ENCODE assay signal across 17 mouse cellular contexts in the genomic region with DNA sequence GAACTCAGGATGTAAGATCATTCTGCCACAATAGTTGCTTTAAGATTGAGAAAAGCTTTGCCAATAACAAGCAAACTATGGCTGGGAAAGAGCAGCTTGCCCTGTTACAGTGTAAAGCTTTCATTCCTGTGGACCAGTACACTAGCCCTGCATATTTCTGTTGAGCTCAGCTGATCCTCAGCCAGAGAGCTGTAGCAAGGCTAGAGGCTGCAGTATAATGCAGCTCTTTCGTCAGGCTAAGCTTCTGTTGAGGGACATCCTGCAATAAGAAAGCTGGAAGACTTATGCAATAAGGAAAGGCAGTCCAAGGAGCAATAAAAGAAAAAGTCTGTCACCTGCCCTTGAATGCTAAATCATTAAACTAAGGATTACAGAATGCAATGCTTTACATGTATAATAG. TPM values are rescaled to one million over a fixed set of nuclear protein-coding genes. Genes with fewer than 3 reads are reported as not detected.
DNase-seq lines count a peak whose midpoint lies in the region; ATAC-seq and TF ChIP-seq lines count a peak whose summit lies in the region.
"Had no signal": no experiment of that assay in that cellular context is flagged by ENCODE, and none has a peak within 500 bp of the region (broad histone marks: within the 10 kb centered on the region; RNA-seq: fewer than 3 reads in every experiment).

No protein-coding gene starts in this region.

- WGBS in kidney, adult 2 months = 27% methylated on average over 1 of the region's 1 CpGs
- 41% methylated on average over 1 of the region's 1 CpGs for WGBS in midbrain, embryonic 16.5 days
- 56% methylated on average over 1 of the region's 1 CpGs for WGBS in midbrain, embryonic 13.5 days
- WGBS in intestine, embryonic 16.5 days = 13% methylated on average over 1 of the region's 1 CpGs
- WGBS in stomach, embryonic 16.5 days = 15% methylated on average over 1 of the region's 1 CpGs

- peak overlapping the region; percentile 1; the same call in 1 of the 2 replicates for H3K4me2 ChIP-seq in midbrain, embryonic 16.5 days (ENCODE audit: low read length)
- H3K4me2 ChIP-seq in midbrain, embryonic 13.5 days (replicated peaks) = no peak overlapping the region
- peak overlapping the region; percentile 34; the same call in 1 of the 2 replicates for H3K4me2 ChIP-seq in intestine, embryonic 16.5 days (ENCODE audit: low read depth, low read length)
- peak overlapping the region; percentile 51 for H3K4me2 ChIP-seq in stomach, embryonic 16.5 days (ENCODE audit: low read depth, low read length)
- H3K4me2 ChIP-seq: heart, embryonic 13.5 days; limb, embryonic 15.5 days; midbrain, embryonic 11.5 days had no signal

- no peak for TF ChIP-seq POLR2A in kidney, adult 2 months (IDR thresholded peaks at IDR 0.05; ENCODE audit: low read depth, low read length)

- H3K9ac ChIP-seq in midbrain, embryonic 16.5 days (ENCODE audit: low read depth, low read length) = no peak overlapping the region
- no peak overlapping the region for H3K9ac ChIP-seq in midbrain, embryonic 13.5 days (replicated peaks)
- no peak overlapping the region for H3K9ac ChIP-seq in intestine, embryonic 16.5 days (ENCODE audit: low read depth, low read length)
- H3K9ac ChIP-seq in stomach, embryonic 16.5 days (ENCODE audit: low read length) = no peak overlapping the region
- H3K9ac ChIP-seq: heart, embryonic 13.5 days; limb, embryonic 15.5 days had no signal

- no peak for ATAC-seq in midbrain, embryonic 16.5 days
- ATAC-seq in midbrain, embryonic 13.5 days = no peak
- ATAC-seq in intestine, embryonic 16.5 days = peak; percentile 96
- ATAC-seq in stomach, embryonic 16.5 days (ENCODE audit: insufficient read depth, low FRiP score) = peak; percentile 62; the same call in 1 of the 2 replicates

- no peak overlapping the region for H3K4me3 ChIP-seq in kidney, adult 2 months (ENCODE audit: insufficient read depth, low read depth, low read length)
- H3K4me3 ChIP-seq in midbrain, embryonic 16.5 days (ENCODE audit: low read depth, low read length) = no peak overlapping the region
- no peak overlapping the region for H3K4me3 ChIP-seq in midbrain, embryonic 13.5 days (replicated peaks)
- peak overlapping the region; percentile 18 for H3K4me3 ChIP-seq in intestine, embryonic 16.5 days (ENCODE audit: low read length)
- H3K4me3 ChIP-seq in stomach, embryonic 16.5 days (replicated peaks; ENCODE audit: low read length) = peak overlapping the region; percentile 15
- H3K4me3 ChIP-seq: heart, embryonic 13.5 days; limb, embryonic 15.5 days had no signal

- H3K36me3 ChIP-seq in kidney, adult 2 months (ENCODE audit: control insufficient read depth, insufficient read depth, low read length) = no peaks in the 10 kb centered on the region
- H3K36me3 ChIP-seq in midbrain, embryonic 16.5 days (ENCODE audit: control insufficient read depth, insufficient read depth, low read length) = no peaks in the 10 kb centered on the region
- no peaks in the 10 kb centered on the region for H3K36me3 ChIP-seq in midbrain, embryonic 13.5 days
- H3K36me3 ChIP-seq in intestine, embryonic 16.5 days (ENCODE audit: control insufficient read depth, insufficient read depth, low read length) = no peaks in the 10 kb centered on the region
- H3K36me3 ChIP-seq in stomach, embryonic 16.5 days (ENCODE audit: control insufficient read depth, insufficient read depth, low read length) = no peaks in the 10 kb centered on the region
- H3K36me3 ChIP-seq: G1E; heart, embryonic 13.5 days; limb, embryonic 15.5 days had no signal

- DNase-seq in kidney, adult 2 months = peak; percentile 17
- DNase-seq in kidney, adult 11 months = no peak
- no peak for DNase-seq in thymus, postnatal 4 days
- DNase-seq in spleen, postnatal 10 days (ENCODE audit: low spot score in 2 of 2) = no peak
- DNase-seq: cerebellum, adult 2 months; gastrocnemius, postnatal 25 days; lung, adult 2 months; spleen, adult 18-20 months; thymus, adult 18-20 months had no signal

- no peaks in the 10 kb centered on the region for H3K27me3 ChIP-seq in kidney, adult 2 months (replicated peaks; ENCODE audit: control insufficient read depth, insufficient read depth, low read length)
- no peaks in the 10 kb centered on the region for H3K27me3 ChIP-seq in midbrain, embryonic 16.5 days (ENCODE audit: control insufficient read depth, insufficient read depth, low read depth, low read length)
- no peaks in the 10 kb centered on the region for H3K27me3 ChIP-seq in midbrain, embryonic 13.5 days
- H3K27me3 ChIP-seq in intestine, embryonic 16.5 days (replicated peaks; ENCODE audit: control insufficient read depth, insufficient read depth, low read length) = no peaks in the 10 kb centered on the region
- no peaks in the 10 kb centered on the region for H3K27me3 ChIP-seq in stomach, embryonic 16.5 days (ENCODE audit: control insufficient read depth, insufficient read depth, low read length)
- H3K27me3 ChIP-seq: heart, embryonic 13.5 days; limb, embryonic 15.5 days had no signal

- no peak for TF ChIP-seq CTCF in kidney, adult 2 months (conservative IDR thresholded peaks at IDR 0.05; ENCODE audit: insufficient read depth, insufficient read length, low read depth, low read length)

- H3K4me1 ChIP-seq in kidney, adult 2 months (ENCODE audit: control insufficient read depth, insufficient read depth, low read length) = peaks cover 6% of the 10 kb centered on the region; the same call in 1 of the 2 replicates
- H3K4me1 ChIP-seq in midbrain, embryonic 16.5 days (ENCODE audit: control insufficient read depth, insufficient read depth, low read length) = peaks cover 8% of the 10 kb centered on the region
- no peaks in the 10 kb centered on the region for H3K4me1 ChIP-seq in midbrain, embryonic 13.5 days (replicated peaks)
- H3K4me1 ChIP-seq in intestine, embryonic 16.5 days (ENCODE audit: control insufficient read depth, insufficient read depth, low read length) = peaks cover 14% of the 10 kb centered on the region
- H3K4me1 ChIP-seq in stomach, embryonic 16.5 days (ENCODE audit: control insufficient read depth, insufficient read depth, low read length) = peaks cover 13% of the 10 kb centered on the region

- no peak overlapping the region for H3K27ac ChIP-seq in kidney, adult 2 months (ENCODE audit: insufficient read depth, low read depth, low read length)
- H3K27ac ChIP-seq in midbrain, embryonic 16.5 days (ENCODE audit: low read length) = no peak overlapping the region
- H3K27ac ChIP-seq in midbrain, embryonic 13.5 days = no peak overlapping the region
- peak overlapping the region; percentile 62 for H3K27ac ChIP-seq in intestine, embryonic 16.5 days (ENCODE audit: low read length)
- peak overlapping the region; percentile 11 for H3K27ac ChIP-seq in stomach, embryonic 16.5 days (ENCODE audit: low read length)
- H3K27ac ChIP-seq: heart, embryonic 13.5 days; limb, embryonic 15.5 days had no signal

- no peaks in the 10 kb centered on the region for H3K9me3 ChIP-seq in midbrain, embryonic 16.5 days (replicated peaks; ENCODE audit: control insufficient read depth, low read length, poor library complexity, severe bottlenecking)
- H3K9me3 ChIP-seq in midbrain, embryonic 13.5 days = no peaks in the 10 kb centered on the region
- H3K9me3 ChIP-seq in intestine, embryonic 16.5 days (ENCODE audit: control insufficient read depth, low read length) = no peaks in the 10 kb centered on the region
- no peaks in the 10 kb centered on the region for H3K9me3 ChIP-seq in stomach, embryonic 16.5 days (replicated peaks; ENCODE audit: control insufficient read depth, low read length)
- H3K9me3 ChIP-seq: G1E; heart, embryonic 13.5 days; limb, embryonic 15.5 days had no signal

RNA-seq across cellular contexts. Expression of a gene that starts 45.5 kb away (rescaled TPM):
- 0.18 and 0.33 TPM in 2 replicates for polyA plus RNA-seq in kidney, adult 2 months (2012; rRNA removed)
- 0.36 and 0.47 TPM in 2 replicates for polyA plus RNA-seq in midbrain, embryonic 16.5 days (2015; fragmentation: Nextera tagmentation; extraction: Ambion mirVana)
- polyA plus RNA-seq in midbrain, embryonic 13.5 days (2015; fragmentation: Nextera tagmentation; extraction: Ambion mirVana) = 0.75 and 0.86 TPM in 2 replicates
- 3.7 and 4.0 TPM in 2 replicates for polyA plus RNA-seq in intestine, embryonic 16.5 days (2015; fragmentation: Nextera tagmentation; extraction: Ambion mirVana)
- polyA plus RNA-seq in stomach, embryonic 16.5 days (2015; fragmentation: Nextera tagmentation; extraction: Ambion mirVana) = 3.8 and 5.4 TPM in 2 replicates
- polyA plus RNA-seq: G1E had no signal

Comparison
In these comparisons a context has a peak if more than half of its experiments do, and no peak if none do; other contexts are left out.
1. H3K27ac ChIP-seq: peak in intestine, embryonic 16.5 days (single experiment) and stomach, embryonic 16.5 days (single experiment); none in kidney, adult 2 months (single experiment), midbrain, embryonic 16.5 days (single experiment) and midbrain, embryonic 13.5 days (single experiment).
2. H3K4me3 ChIP-seq: peak in intestine, embryonic 16.5 days (single experiment) and stomach, embryonic 16.5 days (single experiment); none in kidney, adult 2 months (single experiment), midbrain, embryonic 16.5 days (single experiment) and midbrain, embryonic 13.5 days (single experiment).
3. ATAC-seq: peak in intestine, embryonic 16.5 days (single experiment) and stomach, embryonic 16.5 days (single experiment); none in midbrain, embryonic 16.5 days (single experiment) and midbrain, embryonic 13.5 days (single experiment).